In the genomic region with DNA sequence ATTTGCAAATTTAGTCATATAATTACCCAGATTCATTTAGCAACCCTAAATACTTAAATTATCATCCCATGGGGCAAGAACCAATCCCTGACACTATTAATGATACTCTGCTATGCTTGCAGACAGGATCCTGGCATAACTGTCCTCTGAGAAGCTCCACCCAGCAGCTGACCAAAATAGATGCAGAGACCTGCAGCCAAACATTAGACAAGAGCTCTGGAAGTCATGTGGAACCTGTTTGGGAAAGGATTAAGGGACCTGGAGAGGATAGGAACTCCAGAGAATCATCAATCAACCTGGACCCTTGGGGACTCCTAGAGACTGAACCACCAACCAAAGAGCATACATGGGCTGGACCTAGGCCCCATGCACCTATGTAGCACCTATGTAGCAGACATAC, we compare ENCODE assay signal across 24 mouse cellular contexts. TPM values are rescaled to one million over a fixed set of nuclear protein-coding genes. Genes with fewer than 3 reads are reported as not detected.
A peak's percentile ranks its signal among the peaks of the same experiment; 100 is the strongest.
DNase-seq lines count a peak whose midpoint lies in the region; ATAC-seq and TF ChIP-seq lines count a peak whose summit lies in the region.
"Had no signal": no experiment of that assay in that cellular context is flagged by ENCODE, and none has a peak within 500 bp of the region (broad histone marks: within the 10 kb centered on the region; RNA-seq: fewer than 3 reads in every experiment).

No protein-coding gene starts in this region.

- intact Hi-C loops in heart, postnatal 14 days (cut with DNase I): no loop called here
- intact Hi-C loops in heart, postnatal 36 days (cut with DNase I): no loop called here
- intact Hi-C loops in heart, postnatal 10 days (cut with DNase I): no loop called here

- H3K4me2 ChIP-seq in heart, embryonic 15.5 days: no peak overlapping the region
- no peak overlapping the region; the same call in 1 of the 2 replicates for H3K4me2 ChIP-seq in heart, postnatal 0 days (ENCODE audit: low read depth, low read length)
- H3K4me2 ChIP-seq: embryonic facial prominence, embryonic 13.5 days; embryonic facial prominence, embryonic 15.5 days; forebrain, embryonic 12.5 days had no signal

- peak overlapping the region; percentile 48; the same call in 1 of the 2 replicates for H3K27ac ChIP-seq in heart, embryonic 15.5 days
- H3K27ac ChIP-seq in heart, postnatal 0 days (ENCODE audit: low read depth): peak overlapping the region; percentile 61
- H3K27ac ChIP-seq: embryonic facial prominence, embryonic 13.5 days; embryonic facial prominence, embryonic 15.5 days; forebrain, embryonic 10.5 days; forebrain, embryonic 12.5 days had no signal

- H3K9me3 ChIP-seq in heart, embryonic 15.5 days (replicated peaks): no peaks in the 10 kb centered on the region
- H3K9me3 ChIP-seq in heart, postnatal 0 days (replicated peaks; ENCODE audit: control insufficient read depth, low read length): no peaks in the 10 kb centered on the region
- H3K9me3 ChIP-seq: embryonic facial prominence, embryonic 13.5 days; embryonic facial prominence, embryonic 15.5 days; forebrain, embryonic 10.5 days; forebrain, embryonic 12.5 days had no signal

- TF ChIP-seq CTCF in heart, postnatal 0 days (IDR thresholded peaks at IDR 0.05; ENCODE audit: low read depth): no peak

- peaks cover 19% of the 10 kb centered on the region for H3K4me1 ChIP-seq in heart, embryonic 15.5 days (replicated peaks)
- peaks cover 8% of the 10 kb centered on the region for H3K4me1 ChIP-seq in heart, postnatal 0 days (ENCODE audit: control insufficient read depth, insufficient read depth)
- H3K4me1 ChIP-seq: embryonic facial prominence, embryonic 15.5 days; forebrain, embryonic 10.5 days; forebrain, embryonic 12.5 days had no signal

- H3K4me3 ChIP-seq in heart, embryonic 15.5 days: no peak overlapping the region
- H3K4me3 ChIP-seq in heart, postnatal 0 days (ENCODE audit: low read depth, low read length): no peak overlapping the region
- H3K4me3 ChIP-seq: embryonic facial prominence, embryonic 13.5 days; embryonic facial prominence, embryonic 15.5 days; erythroblast, embryonic 14.5 days; forebrain, embryonic 10.5 days; forebrain, embryonic 12.5 days had no signal

- H3K36me3 ChIP-seq in heart, embryonic 15.5 days: no peaks in the 10 kb centered on the region
- H3K36me3 ChIP-seq in heart, postnatal 0 days (replicated peaks; ENCODE audit: control insufficient read depth, insufficient read depth, low read length): no peaks in the 10 kb centered on the region
- H3K36me3 ChIP-seq: embryonic facial prominence, embryonic 13.5 days; embryonic facial prominence, embryonic 15.5 days; forebrain, embryonic 10.5 days; forebrain, embryonic 12.5 days had no signal

- no peak overlapping the region for H3K9ac ChIP-seq in heart, embryonic 15.5 days
- H3K9ac ChIP-seq in heart, postnatal 0 days (replicated peaks; ENCODE audit: low read depth, low read length): no peak overlapping the region
- H3K9ac ChIP-seq: embryonic facial prominence, embryonic 13.5 days; embryonic facial prominence, embryonic 15.5 days; forebrain, embryonic 12.5 days had no signal

- peak; percentile 43; the same call in 1 of the 2 replicates for ATAC-seq in heart, embryonic 15.5 days (replicated peaks; ENCODE audit: insufficient number of reproducible peaks, insufficient read depth, low FRiP score, low read depth)
- ATAC-seq in heart, postnatal 0 days (ENCODE audit: insufficient read depth, low read depth): peak; percentile 44
- ATAC-seq: forebrain, embryonic 14.5 days had no signal

- H3K27me3 ChIP-seq in heart, embryonic 15.5 days: no peaks in the 10 kb centered on the region
- H3K27me3 ChIP-seq in heart, postnatal 0 days (ENCODE audit: control insufficient read depth, insufficient read depth, low read length): no peaks in the 10 kb centered on the region
- H3K27me3 ChIP-seq: embryonic facial prominence, embryonic 13.5 days; embryonic facial prominence, embryonic 15.5 days; forebrain, embryonic 12.5 days had no signal

- peak; percentile 28 for DNase-seq in heart, adult 8-10 months (ENCODE audit: low spot score)
- no peak for DNase-seq in heart, postnatal 14 days
- DNase-seq in heart, postnatal 36 days: no peak
- DNase-seq in heart, postnatal 0 days (ENCODE audit: low spot score): no peak
- DNase-seq in heart, postnatal 10 days: peak; percentile 48 to 55
- DNase-seq in lung, adult 18-20 months: no peak
- DNase-seq in urinary bladder, postnatal 10 days (ENCODE audit: low spot score): no peak
- DNase-seq: adrenal gland, adult 2 months; adrenal gland, postnatal 10 days; adrenal gland, postnatal 25 days; cerebellum, adult 11 months; cerebellum, adult 18-20 months; cerebellum, adult 8-10 months; cerebellum, adult 9-11 months; cerebellum, postnatal 14 days; cerebellum, postnatal 36 days; embryo, embryonic 11 days had no signal

- TF ChIP-seq EP300 in heart, postnatal 0 days (IDR thresholded peaks at IDR 0.05; ENCODE audit: low read depth): no peak

RNA-seq across cellular contexts. Expression of a gene that starts 26.7 kb away (rescaled TPM):
- 10 to 100 TPM; 22.9 to 34.4 (median 28.9) TPM for total RNA-seq in heart, adult 8-10 months (2022)
- 10 to 100 TPM; 27.3 to 27.5 TPM for total RNA-seq in heart, postnatal 14 days (2021)
- 30.4 and 32.8 TPM in 2 replicates for polyA plus RNA-seq in heart, embryonic 15.5 days (2015; fragmentation: Nextera tagmentation; extraction: Ambion mirVana)
- total RNA-seq in heart, postnatal 36 days (2021): 10 to 100 TPM; 30.7 to 30.9 TPM
- 52.0 and 56.4 TPM in 2 replicates for total RNA-seq in heart, postnatal 0 days (2014; rRNA removed; ENCODE audit: low replicate concordance)
- 10.8 and 11.2 TPM in 2 replicates for polyA plus RNA-seq in heart, postnatal 0 days (2015; fragmentation: Nextera tagmentation; extraction: Ambion mirVana)
- 10 to 100 TPM; 26.3 to 38.5 TPM for total RNA-seq in heart, postnatal 10 days (2021)

Comparison
In these comparisons a context has a peak if more than half of its experiments do, and no peak if none do; other contexts are left out.
1. DNase-seq: peak in heart, adult 8-10 months (single experiment) and heart, postnatal 10 days (2 of 2); none in heart, postnatal 14 days (0 of 2), heart, postnatal 36 days (0 of 2), heart, postnatal 0 days (single experiment), lung, adult 18-20 months (0 of 2) and urinary bladder, postnatal 10 days (single experiment).